Mouse (Mus musculus) right cerebral cortex, adult 18-20 months (tissue): ENCODE results near the gene Atp1b3.
"Not testable (repeated sequence)": the region's sequence is repeated elsewhere in the genome, so short reads cannot be mapped to it uniquely, and the experiment has no call there.

Experiments used
- DNase-seq: peaks from one replicate; pipeline ENCODE4 v3.0.0; 2022; ENCODE audit warnings: mixed read lengths

Gene Atp1b3

DNA sequence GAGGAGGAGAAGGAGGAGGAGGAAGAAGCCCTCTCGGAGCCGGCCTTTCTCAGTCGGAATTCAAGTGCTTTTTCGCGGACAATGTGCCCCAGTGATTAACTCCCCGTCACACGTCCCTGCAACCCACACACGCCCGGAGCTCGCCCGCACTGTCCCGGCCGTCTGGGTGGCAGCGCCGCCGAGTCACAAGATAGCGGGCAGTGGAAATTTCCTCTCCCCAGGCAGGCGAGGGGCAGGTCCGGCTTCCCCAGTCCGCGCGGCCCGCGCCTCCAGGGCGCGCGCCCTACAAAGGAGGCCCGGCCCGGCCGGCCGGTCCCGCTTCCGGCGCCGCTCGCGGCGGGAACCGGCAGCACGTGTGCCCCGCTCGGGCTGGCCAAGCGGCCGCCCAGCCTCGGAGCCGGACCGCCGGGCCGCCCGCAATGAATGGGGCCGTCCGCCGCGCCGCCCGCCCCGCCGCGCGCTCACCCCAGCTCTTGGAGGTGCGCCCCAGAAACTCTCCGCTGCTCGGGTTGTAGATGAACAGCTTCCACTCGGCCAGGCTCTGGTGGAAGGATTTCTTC lies 581 bp downstream of the Atp1b3 start:
- peak; percentile 71 for DNase-seq

DNA sequence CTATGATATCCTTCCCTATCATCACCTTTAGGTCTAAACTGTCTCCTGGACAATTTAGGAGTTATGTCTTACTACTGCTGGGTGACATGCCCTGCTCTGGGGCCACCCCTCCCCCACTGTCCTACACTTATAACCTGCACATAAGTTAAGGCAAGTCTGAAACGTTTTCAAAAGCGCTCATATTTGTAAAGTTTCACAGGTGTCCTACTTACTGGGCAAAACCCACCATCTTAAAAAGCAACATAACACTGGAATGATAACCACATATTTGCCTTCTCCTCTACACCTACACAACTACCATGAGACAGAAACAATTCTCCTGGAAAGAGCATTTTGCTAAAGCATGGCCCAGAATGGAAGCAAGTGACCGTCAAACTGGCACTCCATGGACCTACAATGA lies 4.2 kb downstream of the Atp1b3 start:
- DNase-seq: no peak

DNA sequence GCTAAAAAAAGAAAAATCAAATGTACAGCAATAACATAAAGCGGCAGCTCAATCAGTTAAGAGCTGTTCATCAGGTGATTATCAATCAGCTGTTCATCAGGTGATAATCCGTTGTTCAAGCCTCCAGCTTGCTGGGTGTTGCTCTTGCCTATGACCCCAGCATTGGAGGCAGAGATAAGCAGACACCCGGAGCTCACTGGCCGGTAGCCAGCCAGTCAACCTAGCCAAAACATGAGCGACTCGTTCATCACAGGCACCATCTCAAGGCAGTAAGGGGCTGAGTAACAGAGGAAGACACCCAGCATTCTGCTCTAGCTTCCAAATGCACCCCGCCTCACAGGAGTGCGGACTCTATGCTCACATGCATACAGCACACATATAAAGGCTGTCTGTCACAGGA lies 10.4 kb downstream of the Atp1b3 start:
- DNase-seq: no peak

DNA sequence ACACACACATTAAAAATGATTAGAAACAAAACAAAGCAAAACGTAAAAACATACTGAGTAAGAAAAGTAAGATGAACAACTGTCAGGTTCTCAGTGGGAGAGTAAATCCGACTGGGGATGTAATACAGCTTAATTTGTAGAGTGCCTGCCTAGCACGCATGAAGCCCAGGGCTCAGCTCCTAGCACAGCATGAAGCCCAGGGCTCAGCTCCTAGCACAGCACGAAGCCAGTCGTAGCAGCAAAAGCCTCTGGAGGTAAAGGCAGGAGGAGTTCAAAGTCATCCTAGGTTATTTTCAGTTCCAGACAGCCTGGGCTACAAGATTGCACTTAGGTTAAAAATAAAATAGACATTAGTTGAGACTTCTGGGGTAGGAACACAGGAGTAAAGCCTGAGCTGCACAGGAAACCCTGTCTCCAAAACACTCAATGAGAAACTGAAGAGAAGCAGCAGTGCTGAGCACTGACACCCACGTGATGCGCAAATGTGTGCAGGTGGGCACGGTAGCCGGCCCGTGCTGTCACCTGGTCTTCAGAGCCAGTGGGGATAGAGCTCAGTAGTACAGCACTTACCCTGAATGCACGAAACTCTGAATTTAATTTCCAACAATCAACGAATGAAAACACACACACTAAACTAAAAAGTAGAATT lies 11.0 kb downstream of the Atp1b3 start:
- DNase-seq: no peak

DNA sequence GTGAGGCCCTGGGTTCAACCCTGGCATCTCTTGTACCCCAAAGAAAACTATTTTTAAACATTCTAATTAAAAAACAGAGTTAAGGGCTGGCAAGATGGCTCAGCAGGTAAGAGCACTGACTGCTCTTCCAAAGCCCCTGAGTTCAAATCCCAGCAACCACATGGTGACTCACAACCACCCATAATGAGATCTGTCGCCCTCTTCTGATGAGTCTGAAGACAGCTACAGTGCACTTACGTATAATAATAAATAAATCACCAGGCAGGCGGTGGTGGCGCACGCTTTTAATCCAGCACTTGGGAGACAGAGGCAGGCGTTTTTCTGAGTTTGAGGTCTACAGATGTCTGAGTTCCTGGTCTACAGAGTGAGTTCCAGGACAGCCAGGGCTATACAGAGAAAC lies 12.5 kb downstream of the Atp1b3 start:
- not testable (repeated sequence) for DNase-seq

DNA sequence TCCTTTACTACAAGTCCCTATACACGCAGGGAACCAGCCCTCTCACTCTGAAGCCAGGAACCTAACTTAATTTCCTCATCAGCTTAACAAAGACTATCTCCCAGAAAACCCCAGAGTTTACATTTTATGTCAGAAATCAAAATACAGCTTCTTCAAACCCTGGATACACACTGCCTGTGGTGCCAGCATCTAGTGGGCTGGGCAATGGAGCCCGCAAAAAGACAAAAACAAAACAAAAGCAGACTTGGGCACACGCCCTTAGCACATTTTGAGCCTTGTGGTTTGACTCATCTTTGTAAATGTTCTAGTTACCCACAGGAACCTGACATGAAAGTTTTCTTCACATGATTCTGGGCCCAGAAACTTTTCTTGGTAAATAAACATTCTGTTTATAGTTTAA lies 13.8 kb downstream of the Atp1b3 start:
- no peak for DNase-seq

DNA sequence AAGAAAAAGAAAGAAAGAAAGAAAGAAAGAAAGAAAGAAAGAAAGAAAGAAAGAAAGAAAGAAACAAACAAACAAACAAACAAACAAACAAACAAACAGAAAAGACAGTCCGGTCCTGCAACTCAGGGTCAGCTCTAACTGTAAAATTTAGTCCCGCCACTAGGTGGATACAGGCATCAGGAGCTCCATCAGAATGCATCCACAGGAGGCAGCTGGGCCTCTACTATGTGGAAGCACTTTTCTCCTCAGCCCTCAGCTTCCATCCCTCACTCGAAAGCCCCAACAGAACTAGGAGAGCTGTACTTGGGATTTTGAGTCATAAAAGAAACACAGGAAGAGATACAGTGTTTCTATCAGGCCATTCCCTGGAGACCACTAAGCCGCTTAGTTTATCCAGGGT lies 14.2 kb downstream of the Atp1b3 start:
- peak; percentile 54 for DNase-seq

DNA sequence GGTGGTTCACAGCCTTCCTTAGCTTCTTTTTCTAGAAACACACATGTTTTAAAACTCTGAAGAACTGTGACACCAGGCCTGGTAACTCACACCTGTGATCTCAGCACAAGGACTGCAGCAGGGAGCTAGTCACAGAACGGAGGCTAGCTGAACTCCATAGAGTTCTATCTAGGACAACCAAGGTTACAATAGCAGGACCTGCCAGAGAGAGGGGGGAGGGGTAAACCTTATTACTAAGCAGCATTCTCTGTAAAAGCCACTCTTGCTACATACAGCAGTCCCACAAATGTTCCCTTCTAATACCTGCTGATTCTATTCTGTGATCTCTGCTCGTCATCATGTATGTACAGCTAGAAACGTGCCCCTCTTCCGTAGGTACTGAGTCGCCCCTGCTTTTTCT lies 15.4 kb downstream of the Atp1b3 start:
- no peak for DNase-seq

DNA sequence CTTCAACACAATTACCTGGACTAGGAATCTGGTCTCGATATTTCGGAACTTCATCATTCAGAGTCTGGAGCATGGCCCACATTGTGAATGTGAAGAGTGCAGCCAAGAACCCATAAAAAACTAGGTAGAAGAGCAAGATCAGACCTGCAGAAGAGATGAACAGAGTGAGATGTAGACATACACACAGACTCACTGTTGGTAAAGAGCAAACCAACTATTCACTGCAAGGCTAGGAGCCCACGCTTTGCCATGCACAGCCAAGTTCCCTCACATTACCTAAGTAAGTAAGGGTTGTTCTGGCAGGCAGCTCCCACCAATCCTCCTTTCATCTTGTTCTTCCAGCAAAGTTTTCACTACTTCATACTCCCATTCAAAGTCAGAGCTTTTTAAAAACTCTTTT lies 18.5 kb downstream of the Atp1b3 start:
- DNase-seq: no peak

DNA sequence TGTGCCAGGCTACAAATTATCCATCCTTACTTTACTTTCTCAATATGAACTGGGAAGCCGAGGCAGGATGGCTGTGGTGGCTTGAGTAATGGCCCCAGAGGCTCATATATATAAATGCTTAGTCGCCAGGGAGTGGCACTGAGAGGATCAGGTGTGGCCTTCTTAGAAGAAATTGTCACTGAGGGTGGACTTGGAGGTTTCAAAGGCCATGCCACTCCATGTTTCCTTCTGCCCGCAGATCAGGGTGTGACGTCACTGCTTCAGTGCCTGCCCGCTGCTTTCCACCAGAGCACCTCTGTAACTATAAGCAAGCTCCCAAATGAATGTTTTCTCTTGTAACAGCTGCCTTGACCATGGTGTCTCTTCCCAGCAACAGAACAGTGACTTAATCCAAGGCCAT lies 33.1 kb downstream of the Atp1b3 start:
- DNase-seq: no peak

DNA sequence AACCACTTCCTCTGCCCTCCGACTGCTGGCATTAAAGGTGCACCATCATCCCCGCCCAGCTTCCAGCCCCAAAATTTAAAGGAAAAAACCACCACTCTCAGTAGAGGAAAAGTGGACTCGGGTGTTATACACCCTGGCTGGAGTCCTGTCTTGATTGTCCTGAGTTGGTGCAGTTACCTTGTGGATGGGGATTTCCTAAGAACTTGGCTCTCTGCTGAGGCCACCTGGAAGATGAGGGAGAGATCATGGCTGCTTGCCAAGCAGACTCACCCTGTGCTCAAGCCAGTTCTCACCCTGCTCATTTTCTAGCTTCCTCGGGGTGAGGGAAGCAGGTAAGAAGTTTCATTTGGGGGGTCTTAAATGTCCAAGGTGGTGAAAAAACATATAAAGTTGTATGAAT lies 36.0 kb downstream of the Atp1b3 start:
- no peak for DNase-seq

DNA sequence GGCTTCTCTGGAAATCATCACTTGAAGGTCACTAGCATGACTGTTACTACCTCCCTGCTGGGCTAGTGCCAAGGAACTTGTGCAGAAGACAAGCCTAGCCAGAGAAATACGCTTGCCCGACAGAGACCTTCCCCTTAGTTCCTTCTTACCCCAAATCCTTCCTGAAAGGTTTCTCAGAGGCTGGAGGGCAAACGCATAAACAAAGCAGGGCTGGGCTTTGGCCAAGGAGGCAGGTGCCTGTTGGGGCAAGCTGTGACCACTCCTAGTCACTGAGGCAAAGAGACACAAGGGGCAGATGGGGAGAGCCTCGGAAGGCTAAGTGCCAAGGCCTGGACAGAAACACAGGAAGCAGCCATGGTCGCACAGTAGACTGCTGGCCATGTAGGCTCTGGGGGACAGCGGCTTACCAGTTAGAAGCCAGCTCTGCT lies 37.7 kb downstream of the Atp1b3 start:
- DNase-seq: no peak

DNA sequence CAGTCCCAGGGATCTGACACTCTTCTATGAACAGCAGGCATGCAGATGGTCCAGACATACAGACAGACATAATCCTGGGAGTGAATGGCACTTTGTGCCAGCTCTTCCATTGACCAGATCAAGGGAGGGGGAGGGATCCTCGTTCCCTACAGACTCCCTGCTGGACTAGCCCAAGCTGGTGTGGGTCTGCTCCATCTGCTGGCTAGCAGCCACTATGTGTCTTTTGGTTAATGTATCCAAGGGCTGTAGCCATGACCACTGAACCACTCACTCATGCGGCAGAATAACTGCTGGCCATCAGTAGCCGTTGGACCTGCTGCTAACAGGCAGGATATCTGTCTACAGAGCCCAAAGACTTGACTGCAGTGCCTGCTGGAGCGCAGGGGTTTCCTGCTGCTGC lies 39.7 kb downstream of the Atp1b3 start:
- no peak for DNase-seq

DNA sequence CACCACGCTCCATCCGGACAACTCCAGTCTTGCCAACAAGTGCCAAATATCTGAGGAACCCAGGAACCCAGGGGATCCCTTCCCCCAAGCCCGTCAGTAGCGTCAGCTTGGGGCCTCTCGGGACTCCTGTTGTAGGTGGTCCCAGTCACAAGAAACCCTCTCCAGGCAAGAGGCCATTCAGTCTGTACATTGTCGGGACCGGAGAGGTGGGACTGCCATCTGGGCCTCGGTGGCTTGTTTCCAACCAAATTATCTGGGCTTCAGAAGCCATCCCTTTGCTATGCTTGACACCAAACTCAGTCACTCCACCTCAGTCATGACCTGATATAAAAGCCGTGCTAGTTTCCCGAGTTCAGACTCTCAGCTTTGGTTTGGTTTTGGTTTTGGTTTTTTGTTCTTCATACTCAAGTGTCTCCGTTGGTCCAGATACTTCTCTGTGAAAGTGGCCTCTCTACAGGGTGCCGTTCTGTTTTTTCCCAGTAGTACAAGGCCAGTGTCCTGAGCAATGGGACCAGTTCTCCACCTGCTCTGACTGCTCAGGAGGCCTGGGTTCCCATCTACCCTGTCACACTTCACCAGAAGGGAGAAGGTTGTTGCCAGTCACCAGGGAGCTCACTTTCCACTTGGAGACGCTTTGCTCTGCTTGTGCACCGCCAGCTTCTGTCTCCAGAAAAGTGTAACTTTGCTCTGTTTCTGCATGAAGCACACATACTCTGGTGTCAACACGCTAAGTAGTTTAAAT lies 41.7 kb downstream of the Atp1b3 start:
- no peak for DNase-seq

DNA sequence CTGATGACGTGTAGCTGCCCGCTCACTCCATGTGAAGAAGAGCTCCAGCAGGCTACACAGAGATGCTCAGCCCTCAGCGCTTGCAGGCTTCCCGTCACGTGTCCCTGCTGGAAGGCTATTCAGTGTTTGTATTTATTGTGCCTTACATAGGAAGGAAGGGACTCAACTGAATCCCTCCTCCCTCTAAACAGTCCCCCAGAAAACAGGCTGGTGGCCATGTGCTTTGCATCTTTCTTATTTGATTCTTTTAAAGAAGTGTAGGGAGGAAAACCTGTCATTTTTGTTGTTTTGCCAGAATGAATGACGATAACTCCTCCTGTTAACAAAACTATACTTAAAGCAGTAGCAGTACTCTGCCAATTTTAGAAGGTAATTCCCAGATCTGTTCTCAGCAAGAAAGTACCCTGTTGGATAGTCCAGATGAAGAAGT lies 43.7 kb downstream of the Atp1b3 start:
- DNase-seq: peak; percentile 39

DNA sequence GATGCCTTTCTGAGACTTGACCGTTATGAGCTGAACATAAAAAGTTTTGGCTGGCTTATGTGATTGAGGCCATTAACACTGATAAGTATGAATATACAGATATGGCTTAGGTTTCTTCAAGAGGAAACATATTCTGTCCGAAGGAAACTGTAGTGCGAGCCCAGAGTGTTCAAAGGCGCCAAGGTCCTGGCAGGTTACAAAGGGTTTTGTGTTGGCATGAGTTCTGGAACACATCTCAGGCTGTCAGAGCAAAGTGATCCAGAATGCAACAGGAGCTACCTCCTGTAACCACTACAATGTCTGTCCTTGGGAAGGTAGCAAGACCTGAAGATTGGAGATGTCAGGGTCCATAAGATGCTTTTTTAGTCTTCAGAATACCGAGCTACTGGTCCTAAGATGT lies 44.9 kb downstream of the Atp1b3 start:
- DNase-seq: no peak

DNA sequence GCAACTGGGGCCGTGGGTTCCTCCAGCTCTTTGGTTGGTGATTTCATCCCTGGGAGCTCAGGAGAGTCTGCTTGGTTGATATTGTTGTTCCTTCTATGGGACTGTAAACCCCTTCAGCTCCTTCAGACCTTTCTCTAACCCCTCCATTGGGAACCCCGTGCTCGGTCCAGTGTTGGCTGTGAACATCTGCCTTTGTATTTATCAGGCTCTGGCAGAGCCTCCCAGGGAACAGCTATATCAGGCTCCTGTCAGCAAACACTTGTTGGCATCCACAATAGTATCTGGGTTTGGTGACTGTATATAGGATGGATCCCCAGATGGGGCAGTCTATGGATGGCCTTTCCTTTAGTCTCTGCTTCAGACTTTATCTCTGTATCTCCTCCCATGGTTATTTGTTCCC lies 52.2 kb downstream of the Atp1b3 start:
- DNase-seq: no peak

DNA sequence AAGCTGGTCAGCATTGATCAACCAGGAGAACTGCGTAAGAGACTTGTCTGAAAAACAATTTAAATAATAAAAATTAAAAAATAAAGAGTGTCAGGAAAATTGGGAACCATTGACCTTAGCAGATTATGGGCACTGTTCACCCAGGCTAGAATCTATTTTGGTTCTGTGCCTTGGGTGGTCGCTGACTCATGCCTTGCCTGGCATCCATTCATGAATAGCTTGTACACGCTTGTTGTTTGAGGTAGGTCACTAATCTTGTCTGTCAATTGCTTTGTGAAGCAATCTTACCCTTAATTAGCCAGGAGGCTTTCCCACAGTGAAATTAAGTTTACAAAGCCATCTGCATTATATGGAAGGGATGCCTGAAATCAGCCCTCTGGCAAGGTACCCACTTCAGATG lies 55.4 kb downstream of the Atp1b3 start:
- DNase-seq: no peak

DNA sequence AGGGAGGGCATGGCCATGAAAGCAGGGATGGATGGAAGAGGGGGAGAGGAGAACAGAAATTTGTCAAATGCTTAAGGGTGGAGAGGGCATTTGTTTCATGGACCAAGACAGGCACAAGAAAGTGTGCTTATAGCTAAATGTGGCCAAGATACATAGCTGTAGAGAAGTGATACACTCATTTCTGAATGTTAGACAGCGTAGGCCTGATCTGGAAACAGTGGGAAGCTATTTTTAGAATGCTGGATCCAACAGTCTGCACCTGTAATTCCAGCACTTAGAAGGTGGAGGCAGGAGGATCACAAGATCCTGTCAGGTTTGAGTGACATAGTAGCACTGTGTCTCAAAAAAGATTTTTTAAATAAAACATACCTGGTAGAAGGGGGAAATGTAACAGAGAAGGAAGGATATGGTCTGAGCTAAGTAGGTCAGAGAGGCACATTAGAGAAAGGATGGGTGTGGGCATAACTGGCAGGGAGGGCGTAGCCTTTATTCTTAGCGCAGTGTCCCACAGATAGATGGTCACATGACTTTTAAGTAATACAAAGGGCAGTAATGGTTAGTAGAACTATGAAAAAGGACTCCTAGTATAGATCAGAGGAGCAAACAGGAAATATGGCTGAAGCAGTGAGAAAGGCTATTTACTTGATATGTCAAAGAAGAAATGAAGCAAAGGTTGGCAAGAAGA lies 64.8 kb downstream of the Atp1b3 start:
- DNase-seq: no peak

DNA sequence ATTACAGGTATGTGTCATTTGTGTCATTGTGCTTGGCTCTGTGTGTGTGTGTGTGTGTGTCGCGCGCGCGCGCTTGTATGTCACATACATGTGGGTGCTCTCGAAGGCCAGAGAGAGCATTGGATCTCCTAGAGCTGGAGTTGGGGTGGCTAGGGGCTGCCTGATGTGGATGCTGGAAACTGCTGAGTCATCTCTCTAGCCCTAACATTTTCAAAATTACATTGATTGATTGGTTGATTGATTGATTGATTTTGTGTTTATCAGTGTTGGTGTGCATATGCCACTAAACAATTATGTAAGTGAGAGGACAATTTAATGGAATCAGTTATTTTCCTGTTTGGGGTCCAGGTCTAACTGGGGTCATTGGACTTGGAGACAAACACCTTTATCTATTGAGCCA lies 72.1 kb downstream of the Atp1b3 start:
- DNase-seq: no peak

DNA sequence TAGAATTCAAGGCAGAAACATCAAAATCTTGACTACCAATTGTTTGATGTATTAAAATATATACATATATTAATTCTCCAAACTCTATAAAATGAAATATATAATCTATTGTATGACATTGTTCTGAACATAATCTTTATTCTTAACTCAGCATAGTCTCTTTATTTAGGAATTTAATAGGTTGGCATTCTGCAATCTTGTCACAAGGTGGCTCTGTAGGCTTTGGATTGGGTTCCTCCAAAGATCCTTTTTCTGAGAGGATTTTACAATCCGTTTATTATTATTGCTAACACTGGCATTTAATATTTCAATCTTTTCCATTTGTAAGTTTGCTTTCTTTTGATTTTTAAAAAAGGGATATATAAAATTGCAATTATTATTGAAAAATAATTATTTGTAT lies 79.3 kb downstream of the Atp1b3 start:
- DNase-seq: no peak
